Mouse (Mus musculus) embryonic facial prominence, embryonic 14.5 days (tissue): ENCODE measurements around the gene Fasn. TPM values are rescaled to one million over a fixed set of nuclear protein-coding genes. Genes with fewer than 3 reads are reported as not detected.
A peak's percentile ranks its signal among the peaks of the same experiment; 100 is the strongest.
"Not testable (repeated sequence)": the region's sequence is repeated elsewhere in the genome, so short reads cannot be mapped to it uniquely, and the experiment has no call there.

Experiments
- ATAC-seq: fragments of 200-750 bp; cut with Nextera tagmentation; 2 replicates; pipeline ENCODE4 v1.8.0; 2017; ENCODE audit warnings: low read depth, moderate number of reproducible peaks, moderate TSS enrichment
- DNase-seq: peaks from one replicate; pipeline ENCODE4 v3.0.0-alpha.2; 2015; ENCODE audit warnings: low spot score
- H3K27ac ChIP-seq: fragments of 300-500 bp; sonication (generic); replicated peaks from 2 replicates; pipeline ENCODE4 v1.5.1; 2014; ENCODE audit warnings: low read depth, mild to moderate bottlenecking, low read length, moderate library complexity
- H3K27me3 ChIP-seq: fragments of 300-500 bp; sonication (generic); replicated peaks from 2 replicates; pipeline ENCODE4 v1.6.1; 2014; ENCODE audit warnings: low read length; ENCODE audit not compliant: control insufficient read depth, insufficient read depth
- H3K36me3 ChIP-seq: fragments of 300-500 bp; sonication (generic); 2 replicates; pipeline ENCODE4 v1.6.1; 2014; ENCODE audit warnings: low read length, mixed read lengths; ENCODE audit not compliant: control insufficient read depth, insufficient read depth
- H3K4me1 ChIP-seq: fragments of 300-500 bp; sonication (generic); 2 replicates; pipeline ENCODE4 v1.6.1; 2014; ENCODE audit warnings: antibody characterized with exemption, low read length; ENCODE audit not compliant: control insufficient read depth, insufficient read depth
- H3K4me2 ChIP-seq: fragments of 300-500 bp; sonication (generic); 2 replicates; pipeline ENCODE4 v1.6.1; 2014; ENCODE audit warnings: low read depth, mild to moderate bottlenecking, low read length, moderate library complexity, mixed read lengths
- H3K4me3 ChIP-seq: fragments of 300-500 bp; sonication (generic); 2 replicates; pipeline ENCODE4 v1.5.1; 2014; ENCODE audit warnings: low read depth, mild to moderate bottlenecking, low read length
- H3K9ac ChIP-seq: fragments of 300-500 bp; sonication (generic); 2 replicates; pipeline ENCODE4 v1.6.1; 2014; ENCODE audit warnings: low read depth, mild to moderate bottlenecking, low read length, moderate library complexity, mixed read lengths
- H3K9me3 ChIP-seq: fragments of 300-500 bp; sonication (generic); 2 replicates; pipeline ENCODE4 v1.6.1; 2016; ENCODE audit warnings: low read length; ENCODE audit not compliant: control insufficient read depth
- WGBS: fragments of 180-500 bp; shearing (Covaris S2); extraction: QIAGEN DNeasy Blood & Tissue Kit; methylation state at CpG from one replicate; pipeline ENCODE4 v1.1.7; 2014; 5-methylcytosine and 5-hydroxymethylcytosine counted together
- polyA plus RNA-seq: library from polyadenylated mRNA; unstranded; fragments of >200 nt; fragmentation: Nextera tagmentation; extraction: Ambion mirVana; gene quantifications from 2 replicates; pipeline ENCODE4 v1.2.1, GENCODE M21; 2014

The Fasn gene
- polyA plus RNA-seq, 1 experiment from 2014 or later: 67.2 TPM

DNA sequence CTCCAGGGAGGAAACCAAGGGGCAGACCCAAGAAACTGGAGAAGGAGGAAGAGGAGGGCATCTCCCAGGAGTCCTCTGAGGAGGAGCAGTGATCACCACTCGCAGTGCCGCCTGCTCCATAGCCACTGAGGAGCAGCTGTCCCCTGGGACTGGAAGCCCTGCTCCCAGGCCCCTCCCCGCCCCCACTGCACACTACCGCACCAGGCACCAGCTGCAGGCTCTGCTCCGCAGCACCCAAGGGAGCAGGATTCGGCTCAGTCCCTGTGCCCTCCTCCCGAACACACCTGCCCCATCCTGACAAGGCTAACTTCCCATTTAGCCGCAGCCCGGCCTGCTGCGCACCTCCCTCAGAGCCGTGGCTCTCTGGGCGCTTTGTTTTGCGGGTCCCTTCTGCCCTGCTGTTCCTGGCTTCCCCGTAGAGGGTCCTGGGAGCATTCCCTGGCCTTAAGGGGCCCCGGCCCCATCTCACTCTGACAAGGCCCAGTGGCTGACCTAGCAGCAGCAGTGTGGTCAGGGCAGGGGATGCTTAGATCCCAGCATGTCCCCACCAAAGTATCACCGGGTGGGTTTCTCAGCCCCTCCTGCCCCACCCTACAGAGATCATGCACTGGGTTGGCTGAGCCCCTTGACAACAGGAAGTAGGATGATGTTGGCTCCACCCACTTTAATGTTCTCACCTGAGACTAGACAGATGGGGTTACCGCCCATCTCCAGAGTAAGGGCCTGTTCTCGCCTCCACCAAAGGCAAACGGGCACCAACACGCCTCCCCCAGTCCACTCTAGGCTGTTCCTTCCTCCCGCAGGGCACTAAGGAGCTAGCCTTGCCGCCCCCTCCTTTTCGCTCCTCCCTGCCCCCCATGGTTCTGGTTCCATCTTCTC, 61.0 kb downstream of the Fasn start:
- H3K9ac ChIP-seq, H3K4me1 ChIP-seq, H3K27ac ChIP-seq, H3K9me3 ChIP-seq, H3K4me3 ChIP-seq, DNase-seq, H3K36me3 ChIP-seq, H3K27me3 ChIP-seq: not testable (repeated sequence)
- no CpG with 5 or more reads among the region's 23 CpGs for WGBS
- peak overlapping the region; percentile 28 for H3K4me2 ChIP-seq
- peak; percentile 80 for ATAC-seq

DNA sequence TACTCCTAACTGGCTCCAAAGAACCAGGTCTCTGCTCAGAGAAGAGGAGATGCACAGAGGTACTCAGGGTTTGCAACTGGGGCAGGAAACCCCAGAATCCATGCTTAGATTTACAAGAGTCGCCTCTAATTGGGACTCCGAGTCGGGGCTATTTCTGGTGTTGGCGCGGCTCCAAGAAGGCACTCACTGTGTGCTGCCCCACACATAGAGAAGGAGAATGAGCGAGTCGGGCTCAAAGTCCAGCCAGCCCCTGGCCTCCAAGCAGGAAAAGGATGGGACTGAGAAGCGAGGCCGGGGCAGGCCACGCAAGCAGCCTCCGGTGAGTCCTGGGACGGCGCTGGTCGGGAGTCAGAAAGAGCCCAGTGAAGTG, 61.7 kb downstream of the Fasn start, which contains the start of gene Hmga1b:
Hmga1b (plus strand) TSS at position 123 of the 370 bp plus-strand sequence.
- not testable (repeated sequence) for DNase-seq

DNA sequence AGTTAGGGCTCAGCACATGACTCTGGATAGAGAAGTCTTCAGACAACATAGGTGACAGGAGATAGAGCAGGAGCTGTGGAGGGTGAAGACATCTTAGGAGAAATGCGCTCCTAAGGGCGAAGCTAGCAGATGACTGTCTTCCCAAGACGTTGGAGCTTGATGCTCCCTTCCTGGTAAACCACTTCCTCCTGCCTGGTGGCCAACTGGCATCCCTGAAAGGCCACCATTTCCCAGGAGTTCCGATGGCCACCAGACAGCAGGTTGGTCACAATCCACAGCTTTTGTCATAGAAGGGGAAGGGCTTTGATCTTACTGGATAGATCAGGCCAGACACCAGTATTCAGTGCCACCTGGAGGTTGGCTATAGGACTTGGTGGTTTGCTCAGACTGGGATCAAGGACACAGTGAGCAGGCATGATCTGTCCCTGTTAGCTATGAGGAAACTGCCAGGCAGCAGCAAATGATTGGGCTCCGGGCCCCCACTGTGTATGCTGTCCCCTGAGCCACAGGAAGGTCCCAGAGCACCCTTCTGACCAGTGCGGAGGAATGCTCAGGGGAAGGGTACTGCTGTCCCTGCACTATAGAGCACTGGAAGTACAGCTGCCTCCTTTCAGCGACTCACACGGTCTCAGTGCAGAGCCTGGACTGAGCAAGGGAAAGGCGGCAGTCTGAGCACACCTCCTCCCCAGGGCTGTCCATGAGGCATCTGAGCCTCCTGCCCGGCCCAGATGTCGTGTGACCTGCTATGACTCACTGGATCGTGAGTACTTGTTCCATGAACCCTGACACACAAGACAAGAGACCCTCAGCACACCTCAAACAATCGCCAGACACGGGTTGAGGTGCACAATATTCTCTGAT, 62.3 kb downstream of the Fasn start:
- ATAC-seq: no peak
- H3K27ac ChIP-seq: no peak overlapping the region
- no peak overlapping the region for H3K4me3 ChIP-seq

More for the DNA sequence above, 61.7 kb downstream of the Fasn start, which contains the start of gene Hmga1b:
- H3K36me3 ChIP-seq, H3K27me3 ChIP-seq, H3K4me3 ChIP-seq, H3K9ac ChIP-seq, H3K4me1 ChIP-seq, ATAC-seq, H3K27ac ChIP-seq: not testable (repeated sequence)
- Histone ChIP-seq H3K9me3 (peaks cover 17% of the 10 kb centered on the region), H3K4me2 (peak within 1 kb of the TSS; percentile 28)
- WGBS: 23% methylated on average over 13 of the region's 14 CpGs

DNA sequence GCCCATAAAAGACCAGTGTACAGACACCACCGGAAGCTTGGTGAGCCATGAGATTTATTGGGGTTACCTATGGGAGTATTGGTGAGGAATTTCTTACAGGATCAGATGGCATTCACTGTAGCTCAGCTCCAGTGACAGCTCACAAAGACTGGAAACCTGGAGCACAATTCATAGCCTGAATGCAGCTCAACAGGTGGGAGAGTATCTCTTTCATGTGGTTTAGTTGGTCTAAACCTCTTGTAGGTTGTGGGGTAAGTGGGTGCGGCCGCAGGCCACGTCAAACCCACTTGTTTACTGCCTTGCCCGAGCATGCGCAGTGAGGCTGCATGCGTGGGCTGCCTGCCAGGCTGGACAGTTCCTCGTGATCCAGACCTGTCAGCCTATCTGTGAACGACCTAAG, 64.1 kb downstream of the Fasn start:
- WGBS: 81% methylated on average over 9 of the region's 9 CpGs
- Histone ChIP-seq H3K9me3 (peaks cover 18% of the 10 kb centered on the region), H3K27ac (no peak overlapping the region), H3K4me3 (no peak overlapping the region), H3K36me3 (no peaks in the 10 kb centered on the region), H3K4me1 (no peaks in the 10 kb centered on the region), H3K27me3 (peaks cover 8% of the 10 kb centered on the region; the same call in 1 of the 2 replicates), H3K4me2 (no peak overlapping the region), H3K9ac (no peak overlapping the region)
- DNase-seq (no peak), ATAC-seq (no peak)

More for the DNA sequence above, 62.3 kb downstream of the Fasn start:
- no peak for DNase-seq
- Histone ChIP-seq H3K4me2 (peak overlapping the region; percentile 28; the same call in 1 of the 2 replicates), H3K4me1 (no peaks in the 10 kb centered on the region), H3K36me3 (no peaks in the 10 kb centered on the region), H3K9me3 (peaks cover 18% of the 10 kb centered on the region), H3K27me3 (peaks cover 8% of the 10 kb centered on the region; the same call in 1 of the 2 replicates), H3K9ac (no peak overlapping the region)
- 65% methylated on average over 14 of the region's 14 CpGs for WGBS

Other genes with a start within 250 kb of the Fasn start
- 558 and 609 TPM in 2 replicates for gene Arhgdia, start 242.9 kb downstream of the Fasn start, polyA plus RNA-seq
- gene Alyref, start 226.2 kb downstream of the Fasn start, polyA plus RNA-seq: 406 and 433 TPM in 2 replicates
- 238 and 242 TPM in 2 replicates for gene Anapc11, start 226.1 kb downstream of the Fasn start, polyA plus RNA-seq
- 1.3 and 1.8 TPM in 2 replicates for gene Npb, start 216.1 kb downstream of the Fasn start, polyA plus RNA-seq
- gene Pcyt2, start 206.6 kb downstream of the Fasn start, polyA plus RNA-seq: 88.8 and 97.5 TPM in 2 replicates
- gene Sirt7, start 199.3 kb downstream of the Fasn start, polyA plus RNA-seq: 21.8 and 23.0 TPM in 2 replicates
- 26.3 and 26.8 TPM in 2 replicates for gene Mafg, start 190.9 kb downstream of the Fasn start, polyA plus RNA-seq
- gene Pycr1, start 180.8 kb downstream of the Fasn start, polyA plus RNA-seq: 56.7 and 64.7 TPM in 2 replicates
- 3.4 and 3.6 TPM in 2 replicates for gene Myadml2, start 176.4 kb downstream of the Fasn start, polyA plus RNA-seq
- gene Notum, start 163.4 kb downstream of the Fasn start, polyA plus RNA-seq: 3.6 and 4.9 TPM in 2 replicates
- gene Aspscr1, start 151.6 kb downstream of the Fasn start, polyA plus RNA-seq: 93.1 and 100.0 TPM in 2 replicates
- 139 and 145 TPM in 2 replicates for gene Cenpx, start 110.8 kb downstream of the Fasn start, polyA plus RNA-seq
- gene Lrrc45, start 110.6 kb downstream of the Fasn start, polyA plus RNA-seq: 46.5 and 50.7 TPM in 2 replicates
- 16.5 and 16.6 TPM in 2 replicates for gene Rac3, start 103.1 kb downstream of the Fasn start, polyA plus RNA-seq
- gene Dcxr, start 97.3 kb downstream of the Fasn start, polyA plus RNA-seq: 23.5 and 27.0 TPM in 2 replicates
- gene Cbr2, start 92.4 kb downstream of the Fasn start, polyA plus RNA-seq: 58.3 and 113 TPM in 2 replicates
- gene Hmga1b, start 61.8 kb downstream of the Fasn start, polyA plus RNA-seq: 3.0 and 4.8 TPM in 2 replicates
- 32.5 and 36.9 TPM in 2 replicates for gene Rfng, start 40.3 kb downstream of the Fasn start, polyA plus RNA-seq
- gene Gps1, start 40.3 kb downstream of the Fasn start, polyA plus RNA-seq: 207 and 219 TPM in 2 replicates
- gene Dus1l, start 28.1 kb downstream of the Fasn start, polyA plus RNA-seq: 51.0 and 63.8 TPM in 2 replicates
- gene Ccdc57, start 108.3 kb upstream of the Fasn start, polyA plus RNA-seq: 4.6 and 5.5 TPM in 2 replicates
- gene Slc16a3, start 123.9 kb upstream of the Fasn start, polyA plus RNA-seq: 35.2 and 39.9 TPM in 2 replicates
- 59.6 and 65.2 TPM in 2 replicates for gene Csnk1d, start 166.8 kb upstream of the Fasn start, polyA plus RNA-seq
- gene Cd7, start 214.9 kb upstream of the Fasn start, polyA plus RNA-seq: 0.93 and 1.1 TPM in 2 replicates
- gene Sectm1b, start 239.0 kb upstream of the Fasn start, polyA plus RNA-seq: 0.34 and 0.72 TPM in 2 replicates